Mouse (Mus musculus): Measurements from ENCODE around the gene Fah. TPM values are rescaled to one million over a fixed set of nuclear protein-coding genes. Genes with fewer than 3 reads are reported as not detected.

Fah gene
- polyA plus RNA-seq (2012; rRNA removed), result 4.7 and 12.0 TPM in 2 replicates

GRCm38 (mm10) chr7:84606293-84606749 lies at the start of gene Fah:
Gene Fah (minus strand): TSS chr7:84606722.
- TF ChIP-seq POLR2A (IDR thresholded peaks at IDR 0.05; ENCODE audit: control insufficient read depth, low read depth, low read length) (no peak), CTCF (IDR thresholded peaks at IDR 0.05; ENCODE audit: control insufficient read depth, insufficient read depth, insufficient replicate concordance, low read depth, low read length) (no peak)
- no peaks in the 10 kb centered on the region for H3K36me3 ChIP-seq (ENCODE audit: control insufficient read depth, insufficient read depth, low read length)
- peaks cover 10% of the 10 kb centered on the region for H3K4me1 ChIP-seq (ENCODE audit: control insufficient read depth, insufficient read depth, low read length)
- H3K4me3 ChIP-seq (ENCODE audit: control insufficient read depth, low read depth, low read length), result peak within 1 kb of the TSS; percentile 85
- no peaks in the 10 kb centered on the region for H3K27me3 ChIP-seq (ENCODE audit: control insufficient read depth, insufficient read depth, low read length)
- H3K27ac ChIP-seq (ENCODE audit: control insufficient read depth, insufficient read depth, low read depth, low read length), result peak within 1 kb of the TSS; percentile 60; the same call in 1 of the 2 replicates

- TF ChIP-seq POLR2A (IDR thresholded peaks at IDR 0.05; ENCODE audit: control insufficient read depth, low read depth, low read length) (no peak), CTCF (IDR thresholded peaks at IDR 0.05; ENCODE audit: control insufficient read depth, insufficient read depth, insufficient replicate concordance, low read depth, low read length) (no peak)
- Histone ChIP-seq H3K4me3 (ENCODE audit: control insufficient read depth, low read depth, low read length) (no peak overlapping the region), H3K36me3 (ENCODE audit: control insufficient read depth, insufficient read depth, low read length) (no peaks in the 10 kb centered on the region), H3K27me3 (ENCODE audit: control insufficient read depth, insufficient read depth, low read length) (no peaks in the 10 kb centered on the region), H3K27ac (ENCODE audit: control insufficient read depth, insufficient read depth, low read depth, low read length) (no peak overlapping the region), H3K4me1 (ENCODE audit: control insufficient read depth, insufficient read depth, low read length) (no peaks in the 10 kb centered on the region)
These were observed 46.2 kb upstream of the Fah start for GRCm38 (mm10) chr7:84652740-84653139.

- H3K27me3 ChIP-seq (ENCODE audit: control insufficient read depth, insufficient read depth, low read length), result no peaks in the 10 kb centered on the region
- H3K4me3 ChIP-seq (ENCODE audit: control insufficient read depth, low read depth, low read length), result no peak overlapping the region
- no peaks in the 10 kb centered on the region for H3K4me1 ChIP-seq (ENCODE audit: control insufficient read depth, insufficient read depth, low read length)
- H3K36me3 ChIP-seq (ENCODE audit: control insufficient read depth, insufficient read depth, low read length), result no peaks in the 10 kb centered on the region
- TF ChIP-seq POLR2A (IDR thresholded peaks at IDR 0.05; ENCODE audit: control insufficient read depth, low read depth, low read length), result no peak
- TF ChIP-seq CTCF (IDR thresholded peaks at IDR 0.05; ENCODE audit: control insufficient read depth, insufficient read depth, insufficient replicate concordance, low read depth, low read length), result no peak
- no peak overlapping the region for H3K27ac ChIP-seq (ENCODE audit: control insufficient read depth, insufficient read depth, low read depth, low read length)
These were observed 45.4 kb upstream of the Fah start for GRCm38 (mm10) chr7:84651987-84652321.

- TF ChIP-seq POLR2A (IDR thresholded peaks at IDR 0.05; ENCODE audit: control insufficient read depth, low read depth, low read length), result no peak
- TF ChIP-seq CTCF (IDR thresholded peaks at IDR 0.05; ENCODE audit: control insufficient read depth, insufficient read depth, insufficient replicate concordance, low read depth, low read length), result no peak
- Histone ChIP-seq H3K36me3 (ENCODE audit: control insufficient read depth, insufficient read depth, low read length) (no peaks in the 10 kb centered on the region), H3K4me3 (ENCODE audit: control insufficient read depth, low read depth, low read length) (no peak overlapping the region), H3K27ac (ENCODE audit: control insufficient read depth, insufficient read depth, low read depth, low read length) (no peak overlapping the region), H3K27me3 (ENCODE audit: control insufficient read depth, insufficient read depth, low read length) (no peaks in the 10 kb centered on the region), H3K4me1 (ENCODE audit: control insufficient read depth, insufficient read depth, low read length) (no peaks in the 10 kb centered on the region)
These were observed 44.9 kb upstream of the Fah start for GRCm38 (mm10) chr7:84651303-84651986.

GRCm38 (mm10) chr7:84649016-84649415 lies 42.5 kb upstream of the Fah start:
- no peaks in the 10 kb centered on the region for H3K36me3 ChIP-seq (ENCODE audit: control insufficient read depth, insufficient read depth, low read length)
- H3K27me3 ChIP-seq (ENCODE audit: control insufficient read depth, insufficient read depth, low read length), result no peaks in the 10 kb centered on the region
- H3K4me1 ChIP-seq (ENCODE audit: control insufficient read depth, insufficient read depth, low read length), result no peaks in the 10 kb centered on the region
- H3K27ac ChIP-seq (ENCODE audit: control insufficient read depth, insufficient read depth, low read depth, low read length), result no peak overlapping the region
- H3K4me3 ChIP-seq (ENCODE audit: control insufficient read depth, low read depth, low read length), result no peak overlapping the region
- no peak for TF ChIP-seq CTCF (IDR thresholded peaks at IDR 0.05; ENCODE audit: control insufficient read depth, insufficient read depth, insufficient replicate concordance, low read depth, low read length)
- TF ChIP-seq POLR2A (IDR thresholded peaks at IDR 0.05; ENCODE audit: control insufficient read depth, low read depth, low read length), result no peak

GRCm38 (mm10) chr7:84646256-84646655 lies 39.7 kb upstream of the Fah start:
- H3K36me3 ChIP-seq (ENCODE audit: control insufficient read depth, insufficient read depth, low read length), result no peaks in the 10 kb centered on the region
- H3K4me1 ChIP-seq (ENCODE audit: control insufficient read depth, insufficient read depth, low read length), result no peaks in the 10 kb centered on the region
- no peaks in the 10 kb centered on the region for H3K27me3 ChIP-seq (ENCODE audit: control insufficient read depth, insufficient read depth, low read length)
- H3K27ac ChIP-seq (ENCODE audit: control insufficient read depth, insufficient read depth, low read depth, low read length), result no peak overlapping the region
- TF ChIP-seq CTCF (IDR thresholded peaks at IDR 0.05; ENCODE audit: control insufficient read depth, insufficient read depth, insufficient replicate concordance, low read depth, low read length), result no peak
- TF ChIP-seq POLR2A (IDR thresholded peaks at IDR 0.05; ENCODE audit: control insufficient read depth, low read depth, low read length), result no peak
- no peak overlapping the region for H3K4me3 ChIP-seq (ENCODE audit: control insufficient read depth, low read depth, low read length)

GRCm38 (mm10) chr7:84643270-84643998 lies 36.9 kb upstream of the Fah start:
- no peak overlapping the region for H3K4me3 ChIP-seq (ENCODE audit: control insufficient read depth, low read depth, low read length)
- H3K27me3 ChIP-seq (ENCODE audit: control insufficient read depth, insufficient read depth, low read length), result no peaks in the 10 kb centered on the region
- no peaks in the 10 kb centered on the region for H3K4me1 ChIP-seq (ENCODE audit: control insufficient read depth, insufficient read depth, low read length)
- TF ChIP-seq CTCF (IDR thresholded peaks at IDR 0.05; ENCODE audit: control insufficient read depth, insufficient read depth, insufficient replicate concordance, low read depth, low read length), result no peak
- no peak for TF ChIP-seq POLR2A (IDR thresholded peaks at IDR 0.05; ENCODE audit: control insufficient read depth, low read depth, low read length)
- H3K27ac ChIP-seq (ENCODE audit: control insufficient read depth, insufficient read depth, low read depth, low read length), result no peak overlapping the region
- no peaks in the 10 kb centered on the region for H3K36me3 ChIP-seq (ENCODE audit: control insufficient read depth, insufficient read depth, low read length)

All from testis, adult 2 months (tissue).